Mouse (Mus musculus): ENCODE data around the gene Ssbp3. TPM values are rescaled to one million over a fixed set of nuclear protein-coding genes. Genes with fewer than 3 reads are reported as not detected.

Ssbp3 gene
- polyA plus RNA-seq, 1 experiment, result 36.4 TPM

- no peak overlapping the region for H3K27ac ChIP-seq (replicated peaks; ENCODE audit: low read depth, low read length)
- H3K4me3 ChIP-seq (ENCODE audit: insufficient read depth, low read depth, low read length), result no peak overlapping the region
- H3K4me1 ChIP-seq (ENCODE audit: control insufficient read depth, insufficient read depth, insufficient read length, low read length), result peaks cover 16% of the 10 kb centered on the region
Measured at GRCm38 (mm10) chr4:107006807-107007206, 96.3 kb downstream of the Ssbp3 start.

- no peak overlapping the region for H3K4me3 ChIP-seq (ENCODE audit: insufficient read depth, low read depth, low read length)
Measured at GRCm38 (mm10) chr4:107007359-107007758, 96.9 kb downstream of the Ssbp3 start.

GRCm38 (mm10) chr4:107008161-107008560 is 97.7 kb downstream of the Ssbp3 start:
- Histone ChIP-seq H3K4me3 (ENCODE audit: insufficient read depth, low read depth, low read length) (no peak overlapping the region), H3K27ac (replicated peaks; ENCODE audit: low read depth, low read length) (no peak overlapping the region), H3K4me1 (ENCODE audit: control insufficient read depth, insufficient read depth, insufficient read length, low read length) (peaks cover 24% of the 10 kb centered on the region)

More at GRCm38 (mm10) chr4:107007359-107007758, 96.9 kb downstream of the Ssbp3 start:
- Histone ChIP-seq H3K27ac (replicated peaks; ENCODE audit: low read depth, low read length) (no peak overlapping the region), H3K4me1 (ENCODE audit: control insufficient read depth, insufficient read depth, insufficient read length, low read length) (peaks cover 22% of the 10 kb centered on the region)

GRCm38 (mm10) chr4:107009548-107009947 is 99.0 kb downstream of the Ssbp3 start:
- peaks cover 26% of the 10 kb centered on the region for H3K4me1 ChIP-seq (ENCODE audit: control insufficient read depth, insufficient read depth, insufficient read length, low read length)
- no peak overlapping the region for H3K4me3 ChIP-seq (ENCODE audit: insufficient read depth, low read depth, low read length)
- no peak overlapping the region for H3K27ac ChIP-seq (replicated peaks; ENCODE audit: low read depth, low read length)

- H3K4me3 ChIP-seq (ENCODE audit: insufficient read depth, low read depth, low read length), result no peak overlapping the region
- no peak overlapping the region for H3K27ac ChIP-seq (replicated peaks; ENCODE audit: low read depth, low read length)
- peaks cover 28% of the 10 kb centered on the region for H3K4me1 ChIP-seq (ENCODE audit: control insufficient read depth, insufficient read depth, insufficient read length, low read length)
Measured at GRCm38 (mm10) chr4:107011325-107012004, 101.0 kb downstream of the Ssbp3 start.

- no peak overlapping the region for H3K4me3 ChIP-seq (ENCODE audit: insufficient read depth, low read depth, low read length)
- peaks cover 30% of the 10 kb centered on the region for H3K4me1 ChIP-seq (ENCODE audit: control insufficient read depth, insufficient read depth, insufficient read length, low read length)
- no peak overlapping the region for H3K27ac ChIP-seq (replicated peaks; ENCODE audit: low read depth, low read length)
Measured at GRCm38 (mm10) chr4:107012005-107012478, 101.5 kb downstream of the Ssbp3 start.

- H3K4me3 ChIP-seq (ENCODE audit: insufficient read depth, low read depth, low read length), result no peak overlapping the region
Measured at GRCm38 (mm10) chr4:107012574-107012973, 102.1 kb downstream of the Ssbp3 start.

GRCm38 (mm10) chr4:107013119-107013816 is 102.8 kb downstream of the Ssbp3 start:
- Histone ChIP-seq H3K4me1 (ENCODE audit: control insufficient read depth, insufficient read depth, insufficient read length, low read length) (peaks cover 30% of the 10 kb centered on the region), H3K4me3 (ENCODE audit: insufficient read depth, low read depth, low read length) (no peak overlapping the region), H3K27ac (replicated peaks; ENCODE audit: low read depth, low read length) (peak overlapping the region; percentile 46)

More at GRCm38 (mm10) chr4:107012574-107012973, 102.1 kb downstream of the Ssbp3 start:
- H3K4me1 ChIP-seq (ENCODE audit: control insufficient read depth, insufficient read depth, insufficient read length, low read length), result peaks cover 30% of the 10 kb centered on the region
- H3K27ac ChIP-seq (replicated peaks; ENCODE audit: low read depth, low read length), result peak overlapping the region; percentile 46

GRCm38 (mm10) chr4:107013817-107014260 is 103.3 kb downstream of the Ssbp3 start:
- no peak overlapping the region for H3K4me3 ChIP-seq (ENCODE audit: insufficient read depth, low read depth, low read length)
- H3K4me1 ChIP-seq (ENCODE audit: control insufficient read depth, insufficient read depth, insufficient read length, low read length), result peaks cover 30% of the 10 kb centered on the region
- H3K27ac ChIP-seq (replicated peaks; ENCODE audit: low read depth, low read length), result no peak overlapping the region

- Histone ChIP-seq H3K4me3 (ENCODE audit: insufficient read depth, low read depth, low read length) (no peak overlapping the region), H3K4me1 (ENCODE audit: control insufficient read depth, insufficient read depth, insufficient read length, low read length) (peaks cover 38% of the 10 kb centered on the region), H3K27ac (replicated peaks; ENCODE audit: low read depth, low read length) (no peak overlapping the region)
Measured at GRCm38 (mm10) chr4:107015971-107016511, 105.5 kb downstream of the Ssbp3 start.

GRCm38 (mm10) chr4:107017257-107017656 is 106.8 kb downstream of the Ssbp3 start:
- Histone ChIP-seq H3K4me3 (ENCODE audit: insufficient read depth, low read depth, low read length) (no peak overlapping the region), H3K4me1 (ENCODE audit: control insufficient read depth, insufficient read depth, insufficient read length, low read length) (peaks cover 38% of the 10 kb centered on the region)

GRCm38 (mm10) chr4:107018521-107018920 is 108.0 kb downstream of the Ssbp3 start:
- Histone ChIP-seq H3K4me1 (ENCODE audit: control insufficient read depth, insufficient read depth, insufficient read length, low read length) (peaks cover 33% of the 10 kb centered on the region), H3K4me3 (ENCODE audit: insufficient read depth, low read depth, low read length) (no peak overlapping the region), H3K27ac (replicated peaks; ENCODE audit: low read depth, low read length) (0 out of 2 replicates have a peak overlapping the region, but pooled peaks have one; percentile 19)

More at GRCm38 (mm10) chr4:107017257-107017656, 106.8 kb downstream of the Ssbp3 start:
- no peak overlapping the region for H3K27ac ChIP-seq (replicated peaks; ENCODE audit: low read depth, low read length)

GRCm38 (mm10) chr4:107019027-107019426 is 108.5 kb downstream of the Ssbp3 start:
- Histone ChIP-seq H3K27ac (replicated peaks; ENCODE audit: low read depth, low read length) (peak overlapping the region; percentile 72), H3K4me3 (ENCODE audit: insufficient read depth, low read depth, low read length) (no peak overlapping the region), H3K4me1 (ENCODE audit: control insufficient read depth, insufficient read depth, insufficient read length, low read length) (peaks cover 28% of the 10 kb centered on the region)

- Histone ChIP-seq H3K27ac (replicated peaks; ENCODE audit: low read depth, low read length) (peak overlapping the region; percentile 84), H3K4me1 (ENCODE audit: control insufficient read depth, insufficient read depth, insufficient read length, low read length) (peaks cover 22% of the 10 kb centered on the region), H3K4me3 (ENCODE audit: insufficient read depth, low read depth, low read length) (no peak overlapping the region)
Measured at GRCm38 (mm10) chr4:107020287-107021000, 109.9 kb downstream of the Ssbp3 start.

- Histone ChIP-seq H3K4me1 (ENCODE audit: control insufficient read depth, insufficient read depth, insufficient read length, low read length) (peaks cover 21% of the 10 kb centered on the region), H3K4me3 (ENCODE audit: insufficient read depth, low read depth, low read length) (no peak overlapping the region), H3K27ac (replicated peaks; ENCODE audit: low read depth, low read length) (no peak overlapping the region)
Measured at GRCm38 (mm10) chr4:107021464-107021863, 111.0 kb downstream of the Ssbp3 start.
